Mouse (Mus musculus) liver, embryonic 16.5 days (tissue): Measurements from ENCODE around the gene Rpgrip1. TPM values are rescaled to one million over a fixed set of nuclear protein-coding genes. Genes with fewer than 3 reads are reported as not detected.
A peak's percentile ranks its signal among the peaks of the same experiment; 100 is the strongest.
"Not testable (repeated sequence)": the region's sequence is repeated elsewhere in the genome, so short reads cannot be mapped to it uniquely, and the experiment has no call there.

Experiments
- ATAC-seq: fragments of 200-750 bp; cut with Nextera tagmentation; 2 replicates; pipeline ENCODE4 v1.8.0; 2017; ENCODE audit warnings: low read depth, mild to moderate bottlenecking, moderate number of reproducible peaks, moderate library complexity
- H3K27ac ChIP-seq: fragments of 300-500 bp; sonication (generic); 2 replicates; pipeline ENCODE4 v1.5.1; 2014; ENCODE audit warnings: mild to moderate bottlenecking, low read length
- H3K27me3 ChIP-seq: fragments of 300-500 bp; sonication (generic); 2 replicates; pipeline ENCODE4 v1.6.1; 2014; ENCODE audit warnings: low read depth, low read length, mixed read lengths; ENCODE audit not compliant: control insufficient read depth, insufficient read depth
- H3K36me3 ChIP-seq: fragments of 300-500 bp; sonication (generic); 2 replicates; pipeline ENCODE4 v1.6.1; 2014; ENCODE audit warnings: mild to moderate bottlenecking; ENCODE audit not compliant: control insufficient read depth, insufficient read depth
- H3K4me1 ChIP-seq: fragments of 300-500 bp; sonication (generic); 2 replicates; pipeline ENCODE4 v1.6.1; 2014; ENCODE audit warnings: low read depth, low read length, mixed read lengths; ENCODE audit not compliant: control insufficient read depth
- H3K4me2 ChIP-seq: fragments of 300-500 bp; sonication (generic); 2 replicates; pipeline ENCODE4 v1.6.1; 2014; ENCODE audit warnings: low read depth, low read length, mixed read lengths
- H3K4me3 ChIP-seq: fragments of 300-500 bp; sonication (generic); 2 replicates; pipeline ENCODE4 v1.5.1; 2014; ENCODE audit warnings: low read depth, mild to moderate bottlenecking, low read length
- H3K9ac ChIP-seq: fragments of 300-500 bp; sonication (generic); 2 replicates; pipeline ENCODE4 v1.6.1; 2014; ENCODE audit warnings: low read depth, low read length
- H3K9me3 ChIP-seq: fragments of 300-500 bp; sonication (generic); replicated peaks from 2 replicates; pipeline ENCODE4 v1.6.1; 2016; ENCODE audit warnings: low read length; ENCODE audit not compliant: control insufficient read depth
- WGBS: fragments of 180-500 bp; shearing (Covaris S2); extraction: QIAGEN DNeasy Blood & Tissue Kit; methylation state at CpG from one replicate; pipeline ENCODE4 v1.1.7; 2014; ENCODE audit not compliant: insufficient replicate concordance; 5-methylcytosine and 5-hydroxymethylcytosine counted together
- polyA plus RNA-seq: library from polyadenylated mRNA; unstranded; fragments of >200 nt; fragmentation: Nextera tagmentation; extraction: Ambion mirVana; gene quantifications from 2 replicates; pipeline ENCODE4 v1.2.1, GENCODE M21; 2015

The Rpgrip1 gene
- 34.5 and 35.9 TPM in 2 replicates for polyA plus RNA-seq

DNA sequence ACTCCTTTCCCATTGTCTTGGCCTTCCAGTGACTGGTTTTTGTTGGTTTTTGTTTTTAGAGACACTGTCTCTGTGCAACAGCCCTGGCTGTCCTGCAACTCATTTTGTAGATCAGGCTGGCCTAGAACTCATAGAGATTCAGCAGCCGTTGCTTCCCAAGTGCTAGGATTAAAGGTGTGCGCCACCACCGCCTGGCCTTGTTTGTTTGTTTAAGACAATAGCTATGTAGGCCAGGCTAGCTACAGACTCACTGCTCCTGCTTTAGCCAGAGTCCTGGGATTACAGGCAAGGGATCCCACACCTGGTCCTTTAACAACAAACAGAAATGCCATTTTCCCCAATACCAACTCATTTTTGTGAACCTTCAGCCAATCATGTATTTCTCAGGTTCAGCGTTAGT is at the start of gene Rpgrip1:
Gene Rpgrip1, plus strand, starts transcription at position 359 of the 400 bp plus-strand sequence.
- no peak for ATAC-seq

DNA sequence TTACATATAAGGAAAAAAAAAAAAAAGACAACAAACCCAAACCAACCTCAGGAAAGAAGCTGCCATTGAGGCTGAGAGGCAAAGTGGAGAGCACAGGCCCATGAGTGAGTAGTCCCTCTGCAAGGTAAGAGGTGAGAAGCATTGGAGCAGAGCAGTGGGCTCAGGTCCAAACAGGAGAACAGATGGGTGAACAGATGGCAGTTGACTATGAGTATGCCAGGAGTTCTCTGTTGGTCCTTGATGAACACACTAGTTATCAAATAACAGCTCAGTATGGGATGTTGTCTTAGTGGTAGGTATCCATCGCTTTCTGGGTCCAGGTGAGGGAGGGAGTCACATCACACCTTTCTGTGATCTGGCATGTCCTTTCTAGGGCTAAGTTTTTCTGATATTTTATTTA is 49.7 kb upstream of the Rpgrip1 start:
- Histone ChIP-seq H3K4me2 (no peak overlapping the region), H3K36me3 (no peaks in the 10 kb centered on the region), H3K9me3 (no peaks in the 10 kb centered on the region), H3K4me1 (no peaks in the 10 kb centered on the region), H3K4me3 (no peak overlapping the region), H3K27ac (no peak overlapping the region), H3K9ac (no peak overlapping the region), H3K27me3 (no peaks in the 10 kb centered on the region)
- WGBS, result 57% methylated on average over 1 of the region's 1 CpGs
- ATAC-seq, result no peak

More for the DNA sequence above, at the start of gene Rpgrip1:
- no peaks in the 10 kb centered on the region for H3K9me3 ChIP-seq
- H3K4me1 ChIP-seq, result peaks cover under 1% of the 10 kb centered on the region
- no peak within 1 kb of the TSS for H3K27ac ChIP-seq
- H3K9ac ChIP-seq, result no peak within 1 kb of the TSS
- H3K4me2 ChIP-seq, result no peak within 1 kb of the TSS
- H3K4me3 ChIP-seq, result no peak within 1 kb of the TSS
- no peaks in the 10 kb centered on the region for H3K36me3 ChIP-seq
- H3K27me3 ChIP-seq, result no peaks in the 10 kb centered on the region
- 85% methylated on average over 4 of the region's 4 CpGs for WGBS

DNA sequence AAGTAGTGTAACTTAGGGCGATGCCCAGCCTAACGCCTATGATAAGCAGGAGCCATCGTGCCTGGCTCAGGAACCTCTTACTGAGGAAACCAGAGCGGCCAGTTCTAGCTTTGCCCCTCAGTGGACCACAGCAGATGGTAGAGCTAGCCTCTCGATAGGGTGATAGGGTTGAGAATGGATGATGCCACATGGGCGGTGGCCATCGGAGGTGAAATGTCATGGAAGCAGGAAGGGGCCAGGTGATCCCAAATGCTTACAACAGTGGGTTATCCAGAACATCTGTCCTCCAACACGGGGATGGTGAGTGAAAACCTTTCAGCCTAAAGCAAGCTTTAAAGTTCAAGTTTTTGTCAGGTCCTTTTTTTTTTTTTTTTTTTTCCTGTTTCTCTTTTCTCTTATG is 48.7 kb upstream of the Rpgrip1 start:
- ATAC-seq, result no peak
- Histone ChIP-seq H3K9ac (no peak overlapping the region), H3K9me3 (no peaks in the 10 kb centered on the region), H3K27ac (no peak overlapping the region), H3K4me1 (no peaks in the 10 kb centered on the region), H3K4me3 (no peak overlapping the region), H3K27me3 (no peaks in the 10 kb centered on the region), H3K36me3 (no peaks in the 10 kb centered on the region), H3K4me2 (no peak overlapping the region)
- WGBS, result 66% methylated on average over 8 of the region's 8 CpGs

DNA sequence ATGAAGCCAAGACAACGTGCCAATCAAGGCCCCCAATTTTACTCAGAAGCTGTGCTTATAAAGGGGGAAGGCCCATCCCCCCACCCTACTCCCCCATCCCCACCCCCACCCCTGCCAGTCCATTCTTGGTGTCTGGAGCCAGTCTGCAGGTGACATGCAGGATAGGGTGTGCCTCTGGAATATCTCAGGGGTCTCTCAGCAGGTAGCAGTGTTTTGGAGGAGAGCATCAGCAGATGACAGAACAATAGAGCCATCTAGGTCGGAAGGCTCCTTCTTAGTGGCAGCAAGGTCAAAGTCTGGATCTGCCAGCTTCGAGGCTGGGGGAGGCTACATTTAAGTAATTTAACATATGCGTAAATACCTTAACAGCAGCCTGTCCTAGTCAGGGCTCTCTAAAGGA is 44.4 kb upstream of the Rpgrip1 start:
- ATAC-seq, result no peak
- 52% methylated on average over 4 of the region's 4 CpGs for WGBS
- H3K4me1 ChIP-seq, result no peaks in the 10 kb centered on the region
- H3K36me3 ChIP-seq, result peaks cover under 1% of the 10 kb centered on the region; the same call in 1 of the 2 replicates
- no peak overlapping the region for H3K27ac ChIP-seq
- no peaks in the 10 kb centered on the region for H3K27me3 ChIP-seq
- H3K4me3 ChIP-seq, result no peak overlapping the region
- H3K9me3 ChIP-seq, result no peaks in the 10 kb centered on the region
- no peak overlapping the region for H3K9ac ChIP-seq
- H3K4me2 ChIP-seq, result no peak overlapping the region

DNA sequence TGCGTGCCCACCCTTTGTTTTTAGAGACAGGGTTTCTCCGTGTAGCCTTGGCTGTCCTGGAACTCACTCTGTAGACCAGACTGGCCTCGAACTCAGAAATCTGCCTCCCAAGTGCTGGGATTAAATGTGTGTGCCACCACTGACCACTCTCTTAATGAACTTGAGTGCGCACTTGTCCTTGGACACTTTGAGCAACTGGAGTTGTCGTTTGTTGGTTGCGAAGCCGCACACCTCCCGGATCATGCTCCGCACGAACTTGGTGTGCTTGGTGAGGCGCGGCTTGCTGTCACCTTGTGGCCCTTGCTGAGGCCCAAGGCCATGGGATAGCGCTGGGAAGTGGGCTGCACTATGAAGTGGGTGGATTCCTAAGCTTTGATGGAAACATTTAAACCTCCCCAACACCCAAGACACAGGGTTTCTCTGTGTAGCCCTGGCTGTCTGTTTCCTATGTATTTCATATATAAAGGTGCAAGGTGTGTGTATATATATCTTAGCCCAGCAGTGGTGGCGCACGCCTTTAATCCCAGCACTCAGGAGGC is 38.8 kb upstream of the Rpgrip1 start:
- ATAC-seq, result 0 out of 2 replicates have a peak, but pooled peaks have one; percentile 16
- no peaks in the 10 kb centered on the region for H3K27me3 ChIP-seq
- no peak overlapping the region for H3K4me3 ChIP-seq
- no peaks in the 10 kb centered on the region for H3K9me3 ChIP-seq
- no peak overlapping the region for H3K27ac ChIP-seq
- no peak overlapping the region for H3K4me2 ChIP-seq
- peaks cover 42% of the 10 kb centered on the region for H3K36me3 ChIP-seq
- no peaks in the 10 kb centered on the region for H3K4me1 ChIP-seq
- H3K9ac ChIP-seq, result no peak overlapping the region
- WGBS, result 88% methylated on average over 15 of the region's 15 CpGs

DNA sequence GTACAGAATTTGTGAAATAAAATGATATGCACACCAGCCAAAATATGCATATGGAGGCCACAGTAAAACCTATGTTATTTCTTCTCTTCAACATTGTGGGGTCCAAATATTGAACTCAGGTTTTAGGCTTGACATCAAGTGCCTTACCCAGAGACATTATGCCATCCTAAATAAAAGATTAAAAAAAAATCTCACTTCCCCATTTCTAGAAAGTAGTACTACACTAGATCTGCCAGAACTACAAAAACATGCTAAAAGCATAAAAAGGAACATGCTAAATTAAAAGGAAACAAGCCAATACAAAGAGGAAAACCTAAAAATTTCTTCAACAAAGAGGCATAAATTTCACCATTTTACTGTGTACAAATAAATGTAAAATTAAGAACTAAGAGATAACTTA is 27.4 kb upstream of the Rpgrip1 start:
- no peak for ATAC-seq
- Histone ChIP-seq H3K9me3 (no peaks in the 10 kb centered on the region), H3K36me3 (peaks cover 57% of the 10 kb centered on the region)

DNA sequence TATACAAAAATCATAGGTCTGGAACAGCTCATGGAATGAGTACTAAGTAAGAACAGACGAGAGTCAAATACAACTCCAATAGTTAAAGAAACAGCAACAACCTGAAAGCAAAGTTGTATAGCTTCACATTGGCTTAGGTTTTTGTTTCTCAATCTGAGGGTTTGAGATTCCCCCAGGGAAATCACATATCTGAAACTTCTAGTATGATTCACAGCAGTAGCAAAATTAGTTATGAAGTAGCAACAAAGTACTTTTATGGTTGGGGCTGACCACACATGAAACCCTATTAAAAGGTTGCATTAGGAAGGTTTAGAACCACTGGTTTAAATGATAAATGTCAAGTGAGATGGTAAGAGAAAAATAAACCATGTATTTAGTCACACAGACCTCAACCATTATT is 16.0 kb upstream of the Rpgrip1 start:
- H3K4me1 ChIP-seq, result peaks cover 2% of the 10 kb centered on the region
- no peak overlapping the region for H3K4me2 ChIP-seq
- H3K9me3 ChIP-seq, result no peaks in the 10 kb centered on the region
- no peaks in the 10 kb centered on the region for H3K27me3 ChIP-seq
- no peak overlapping the region for H3K4me3 ChIP-seq
- H3K27ac ChIP-seq, result no peak overlapping the region
- 85% methylated on average over 1 of the region's 1 CpGs for WGBS
- ATAC-seq, result no peak
- no peak overlapping the region for H3K9ac ChIP-seq
- peaks cover 44% of the 10 kb centered on the region for H3K36me3 ChIP-seq

More for the DNA sequence above, 27.4 kb upstream of the Rpgrip1 start:
- no peak overlapping the region for H3K27ac ChIP-seq
- no peaks in the 10 kb centered on the region for H3K4me1 ChIP-seq
- no peaks in the 10 kb centered on the region for H3K27me3 ChIP-seq
- H3K9ac ChIP-seq, result no peak overlapping the region
- no peak overlapping the region for H3K4me2 ChIP-seq
- H3K4me3 ChIP-seq, result no peak overlapping the region

DNA sequence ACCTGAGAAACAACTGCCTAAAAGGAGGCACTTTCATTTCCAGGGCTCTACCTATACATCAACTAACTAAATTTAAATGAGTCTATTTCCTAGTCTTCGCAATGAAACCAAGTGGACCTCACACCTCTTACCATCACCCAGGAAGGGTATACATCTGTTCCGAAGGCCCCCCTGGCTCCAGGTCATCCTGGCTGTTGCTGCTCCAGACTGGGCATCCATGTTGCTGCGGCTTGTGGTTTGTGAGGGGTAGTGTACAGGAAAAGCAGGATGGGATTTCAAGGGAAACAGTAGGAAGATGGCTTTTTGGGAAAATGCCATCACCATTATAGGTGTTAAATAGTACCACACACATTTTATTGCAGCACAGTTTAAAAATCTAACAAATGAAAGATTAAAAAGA is 13.3 kb upstream of the Rpgrip1 start:
- H3K4me2 ChIP-seq, H3K27ac ChIP-seq, H3K27me3 ChIP-seq, H3K9ac ChIP-seq, ATAC-seq, H3K9me3 ChIP-seq, H3K4me3 ChIP-seq: not testable (repeated sequence)
- H3K36me3 ChIP-seq, result peaks cover 25% of the 10 kb centered on the region
- H3K4me1 ChIP-seq, result peaks cover 17% of the 10 kb centered on the region
- WGBS, result 96% methylated on average over 3 of the region's 3 CpGs

DNA sequence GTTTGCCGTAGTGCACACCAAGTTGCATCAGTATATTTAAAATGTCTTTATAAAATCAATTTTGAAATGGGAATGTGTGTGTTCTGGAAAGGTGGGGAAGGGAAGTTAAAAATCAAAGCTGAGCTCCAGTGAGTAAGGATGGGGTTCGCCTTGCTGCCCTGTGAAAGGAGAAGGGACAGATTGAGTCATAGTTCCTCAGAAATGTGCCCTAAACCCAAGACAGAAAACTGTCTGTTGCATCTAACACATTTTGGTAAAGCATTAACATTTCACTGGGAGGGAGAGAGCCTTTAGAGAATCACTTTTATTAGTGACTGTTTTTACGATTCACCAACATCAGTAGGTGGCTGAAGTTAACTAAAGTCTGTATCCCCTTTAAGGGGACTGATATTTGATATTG is 12.1 kb upstream of the Rpgrip1 start:
- not testable (repeated sequence) for H3K9me3 ChIP-seq, H3K4me3 ChIP-seq, H3K9ac ChIP-seq, H3K27ac ChIP-seq, ATAC-seq, H3K27me3 ChIP-seq, H3K4me2 ChIP-seq
- peaks cover 17% of the 10 kb centered on the region for H3K36me3 ChIP-seq
- 71% methylated on average over 3 of the region's 3 CpGs for WGBS
- peaks cover 20% of the 10 kb centered on the region for H3K4me1 ChIP-seq
